Mouse (Mus musculus): ENCODE results near the gene Gm45808.
"Not testable (repeated sequence)": the region's sequence is repeated elsewhere in the genome, so short reads cannot be mapped to it uniquely, and the experiment has no call there.

The Gm45808 gene

DNA sequence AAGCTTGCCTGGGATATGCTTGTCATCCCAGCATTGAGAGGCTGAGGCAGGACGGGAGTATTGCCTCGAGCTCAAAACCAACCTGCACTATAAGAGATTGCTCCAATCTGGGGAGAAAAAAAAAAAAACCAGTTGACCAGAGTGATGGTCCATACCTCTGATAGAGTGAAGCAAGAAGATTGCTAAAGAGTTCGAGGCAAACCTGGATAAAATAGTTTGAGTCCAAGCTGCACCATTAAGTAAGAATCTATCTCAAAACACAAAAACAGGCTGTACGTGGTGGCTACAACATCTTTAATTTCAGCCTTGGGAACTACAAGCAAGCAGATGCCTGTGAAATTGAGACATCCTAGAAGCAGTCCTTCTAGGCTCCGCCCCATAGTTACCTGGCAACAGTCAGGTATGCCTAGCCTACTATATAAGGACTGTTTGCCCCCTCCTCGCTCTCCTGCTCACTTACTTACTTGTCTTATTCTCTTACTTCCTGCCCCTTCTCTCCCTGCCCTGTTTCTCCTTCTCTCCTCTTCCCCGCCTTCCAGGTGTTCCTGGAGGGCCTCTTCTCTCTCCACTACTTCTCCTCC is 19.4 kb downstream of the Gm45808 start:
- DNase-seq, result no peak

DNA sequence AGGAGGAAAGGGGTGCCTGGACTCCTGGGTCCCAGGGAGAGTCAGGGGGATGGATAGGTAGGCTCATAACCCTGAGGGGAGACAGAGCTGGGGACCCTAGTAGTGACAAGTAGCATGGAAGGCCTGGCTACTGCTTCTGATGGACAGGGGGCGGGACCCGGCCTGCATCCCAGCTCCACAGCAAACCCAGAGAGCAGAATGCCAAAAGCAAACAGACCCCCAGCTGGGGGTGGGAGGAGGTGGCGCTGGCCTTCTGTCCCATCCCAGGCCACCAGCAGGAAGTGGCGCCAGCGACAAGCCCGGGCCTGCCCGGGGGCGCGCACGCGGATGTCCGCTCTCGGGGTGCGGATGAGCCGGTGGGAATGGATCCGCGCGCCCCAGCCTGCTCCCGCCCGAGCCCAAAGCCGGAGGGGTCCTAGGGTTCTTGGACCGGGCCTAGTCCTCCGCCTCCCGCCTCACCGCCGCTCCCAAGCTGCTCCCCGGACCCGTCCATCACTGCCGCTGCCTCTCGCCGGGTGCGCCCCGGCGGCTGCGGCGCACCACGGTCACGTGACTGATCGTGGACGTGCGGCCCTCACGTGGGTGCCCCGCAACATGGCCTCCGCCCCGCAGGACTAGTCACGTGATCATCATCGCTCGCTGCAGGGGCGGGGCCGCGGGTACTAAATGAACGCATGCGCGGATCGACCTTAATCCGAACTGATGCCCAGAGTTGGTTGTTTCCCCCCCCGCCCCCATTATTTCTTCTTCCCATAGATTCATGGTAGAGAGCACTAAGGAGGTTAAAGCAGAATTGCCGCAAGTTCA is 20.1 kb downstream of the Gm45808 start, which contains the start of gene Bax:
Gene Bax, minus strand, starts transcription at position 616 of the 807 bp plus-strand sequence.
- DNase-seq, result peak; percentile 98

DNA sequence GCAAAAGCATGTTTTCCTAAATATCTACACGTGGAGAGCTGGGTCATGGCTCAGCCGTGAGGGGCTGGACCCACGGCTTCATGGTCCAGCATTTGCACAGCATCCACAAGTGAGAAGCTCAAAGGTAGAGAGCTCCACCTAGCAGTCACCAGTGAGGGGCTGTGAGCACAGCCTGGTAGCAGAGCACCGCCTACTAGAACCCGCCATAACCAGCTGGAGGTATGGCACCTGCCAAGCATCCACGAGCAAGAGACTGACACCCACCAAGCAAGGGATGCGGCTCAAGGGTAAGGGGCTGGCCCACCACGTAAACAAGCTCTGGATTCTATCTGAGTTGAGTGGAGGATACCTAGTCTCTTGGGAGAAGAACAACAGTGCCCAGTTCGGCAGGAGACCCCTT is 21.1 kb downstream of the Gm45808 start:
- DNase-seq, result no peak

DNA sequence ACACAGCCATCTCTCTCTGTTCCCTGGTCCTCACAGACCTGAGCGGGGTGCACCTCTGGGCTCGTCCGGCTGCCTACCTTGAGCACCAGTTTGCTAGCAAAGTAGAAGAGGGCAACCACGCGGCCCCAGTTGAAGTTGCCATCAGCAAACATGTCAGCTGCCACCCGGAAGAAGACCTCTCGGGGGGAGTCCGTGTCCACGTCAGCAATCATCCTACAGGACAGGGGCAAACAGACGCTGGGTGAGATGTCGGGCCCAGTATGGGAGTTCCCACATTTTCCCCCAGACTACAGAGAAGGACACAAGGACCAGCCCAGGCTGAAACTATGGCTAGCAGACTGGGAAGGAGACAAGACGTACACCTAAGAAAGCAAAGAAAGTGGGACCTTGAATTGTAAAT is 21.5 kb downstream of the Gm45808 start:
- DNase-seq, result no peak

DNA sequence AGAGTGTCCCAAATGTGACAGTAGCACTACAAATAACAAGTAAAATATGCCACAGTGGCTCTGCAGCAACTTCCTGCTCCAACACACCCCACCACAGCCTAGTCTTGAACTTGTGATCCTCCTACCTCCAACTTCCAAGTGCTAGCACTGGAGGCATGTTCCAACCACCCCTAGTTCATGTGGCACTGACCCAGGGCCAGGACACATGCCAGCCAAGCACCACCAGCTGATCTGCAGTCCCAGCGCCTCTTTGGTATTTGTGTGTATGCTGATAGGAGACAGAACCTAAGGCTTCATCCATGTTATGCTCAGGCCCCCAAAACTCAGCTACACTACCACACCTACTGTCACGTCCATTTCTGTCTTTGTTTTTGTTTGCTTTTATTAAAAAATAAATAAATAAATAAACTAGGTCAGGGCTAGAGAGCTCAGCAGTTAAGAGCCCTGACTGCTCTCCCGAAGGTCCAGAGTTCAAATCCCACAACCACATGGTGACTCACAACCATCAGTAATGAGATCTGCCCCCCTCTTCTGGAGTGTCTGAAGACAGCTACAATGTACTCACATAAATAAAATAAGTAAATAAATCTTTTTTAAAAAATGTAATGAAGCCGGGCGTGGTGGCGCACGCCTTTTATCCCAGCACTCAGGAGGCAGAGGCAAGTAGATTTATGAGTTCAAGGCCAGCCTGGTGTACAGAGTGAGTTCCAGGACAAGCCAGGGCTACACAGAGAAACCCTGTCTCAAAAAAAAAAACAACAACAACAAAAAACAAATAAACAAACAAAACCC is 22.4 kb downstream of the Gm45808 start:
- DNase-seq, result no peak

DNA sequence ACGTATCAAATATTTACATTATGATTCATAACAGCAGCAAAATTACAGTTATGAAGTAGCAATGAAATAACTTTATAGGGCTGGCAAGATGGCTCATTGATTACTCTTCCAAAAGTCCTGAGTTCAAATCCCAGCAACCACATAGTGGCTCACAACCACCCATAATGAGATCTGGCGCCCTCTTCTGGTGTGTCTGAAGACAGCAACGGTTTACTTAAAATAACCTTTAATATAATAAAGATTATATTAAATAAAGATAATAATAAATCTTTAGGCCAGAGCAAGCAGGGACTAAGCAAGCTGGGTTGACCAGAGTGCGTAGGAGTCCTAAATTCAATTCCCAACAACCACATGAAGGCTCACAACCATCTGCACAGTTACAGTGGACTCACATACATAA is 23.7 kb downstream of the Gm45808 start:
- not testable (repeated sequence) for DNase-seq

DNA sequence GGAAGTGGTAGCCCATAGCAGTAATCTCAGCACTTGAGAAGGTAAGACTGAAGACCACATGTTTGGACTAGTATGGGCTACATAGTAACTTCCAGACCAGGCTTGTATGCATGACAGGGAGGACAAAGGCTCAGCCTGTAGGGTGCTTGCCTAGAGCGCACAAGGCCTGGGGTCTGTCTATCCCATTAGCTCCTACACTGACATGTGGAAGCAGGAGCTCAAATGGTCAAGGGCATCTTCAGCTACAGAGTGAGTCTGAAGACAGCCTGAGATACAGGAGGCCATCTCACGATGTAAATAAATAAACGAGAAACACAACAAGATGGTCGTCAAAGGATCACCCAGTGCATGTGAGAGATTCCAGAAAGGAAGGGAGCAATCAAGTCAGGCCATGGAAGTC is 24.3 kb downstream of the Gm45808 start:
- no peak for DNase-seq

DNA sequence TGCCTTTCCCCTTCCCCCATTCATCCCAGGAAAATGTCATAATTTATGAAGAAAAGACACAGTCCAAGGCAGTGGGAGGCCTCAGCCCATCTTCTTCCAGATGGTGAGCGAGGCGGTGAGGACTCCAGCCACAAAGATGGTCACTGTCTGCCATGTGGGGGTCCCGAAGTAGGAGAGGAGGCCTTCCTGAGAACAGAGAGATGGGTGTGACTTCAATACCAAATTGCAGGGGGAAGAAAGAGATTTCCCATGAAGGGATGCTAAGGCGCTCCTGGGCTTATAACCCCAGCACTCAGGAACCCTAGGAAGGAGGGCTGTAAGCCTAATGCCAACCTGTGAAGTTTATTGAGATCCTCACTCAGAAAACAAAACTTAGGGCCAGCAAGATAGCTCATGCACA is 24.8 kb downstream of the Gm45808 start:
- no peak for DNase-seq

DNA sequence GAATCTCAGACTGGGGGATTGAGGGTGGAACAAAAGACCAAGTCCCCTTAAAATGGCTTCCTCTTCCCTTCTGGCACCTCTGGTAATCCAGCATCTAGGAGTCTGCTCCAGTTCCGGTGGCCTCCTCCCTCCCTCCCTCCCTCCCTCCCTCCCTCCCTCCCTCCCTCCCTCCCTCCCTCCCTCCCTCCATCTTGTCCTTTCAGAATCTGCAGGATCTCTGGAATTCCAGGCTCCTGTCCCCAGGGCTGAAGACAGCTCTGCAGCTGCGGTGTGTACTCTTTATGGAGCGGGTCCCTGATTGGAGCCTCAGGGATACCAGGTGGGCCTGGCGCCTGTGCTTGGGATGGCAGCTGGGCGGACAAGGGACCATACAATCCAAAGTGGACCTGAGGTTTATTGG is 25.3 kb downstream of the Gm45808 start:
- no peak for DNase-seq

DNA sequence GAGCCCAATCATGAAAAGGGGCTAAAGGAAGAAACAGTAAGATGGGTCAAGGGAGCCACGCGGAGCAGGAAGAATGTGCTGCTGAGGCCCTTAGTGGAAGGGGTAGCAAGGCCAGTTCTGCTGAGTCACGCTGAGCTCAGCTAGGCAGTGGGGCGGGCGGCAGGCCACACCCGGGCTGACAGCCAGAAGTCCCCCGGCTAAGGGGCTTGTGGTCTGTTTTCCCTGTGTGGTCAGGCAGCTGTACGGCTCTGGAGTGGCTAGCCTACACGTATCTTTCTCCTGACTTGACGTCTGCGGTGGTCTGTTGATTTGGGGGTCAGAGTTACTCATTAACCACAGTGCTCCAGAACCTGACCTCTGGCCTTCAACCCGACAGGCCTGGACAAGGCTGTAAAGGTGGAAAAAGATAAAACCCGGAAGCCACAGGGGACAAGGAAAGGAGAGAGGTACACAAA is 25.7 kb downstream of the Gm45808 start:
- DNase-seq, result no peak

DNA sequence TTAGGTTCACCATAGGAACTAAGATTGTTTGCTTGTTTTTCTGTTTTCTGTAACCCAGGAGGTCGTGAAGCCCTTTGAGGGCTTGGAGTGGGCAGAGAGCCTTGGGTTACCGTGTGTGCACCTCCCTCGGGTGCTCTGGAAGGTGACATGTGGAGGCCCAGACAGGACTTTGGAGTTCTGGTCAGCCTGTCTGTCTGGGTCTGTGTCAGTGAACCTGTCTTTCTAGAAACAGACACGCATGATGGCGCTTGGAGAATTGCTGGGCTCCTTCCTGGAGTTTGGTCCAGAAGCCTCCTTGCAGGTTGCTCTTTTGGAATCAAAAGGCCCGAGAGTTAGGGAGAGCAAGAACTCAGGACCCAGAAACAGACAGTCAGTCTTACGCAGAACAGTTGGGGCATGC is 26.2 kb downstream of the Gm45808 start:
- DNase-seq, result no peak

DNA sequence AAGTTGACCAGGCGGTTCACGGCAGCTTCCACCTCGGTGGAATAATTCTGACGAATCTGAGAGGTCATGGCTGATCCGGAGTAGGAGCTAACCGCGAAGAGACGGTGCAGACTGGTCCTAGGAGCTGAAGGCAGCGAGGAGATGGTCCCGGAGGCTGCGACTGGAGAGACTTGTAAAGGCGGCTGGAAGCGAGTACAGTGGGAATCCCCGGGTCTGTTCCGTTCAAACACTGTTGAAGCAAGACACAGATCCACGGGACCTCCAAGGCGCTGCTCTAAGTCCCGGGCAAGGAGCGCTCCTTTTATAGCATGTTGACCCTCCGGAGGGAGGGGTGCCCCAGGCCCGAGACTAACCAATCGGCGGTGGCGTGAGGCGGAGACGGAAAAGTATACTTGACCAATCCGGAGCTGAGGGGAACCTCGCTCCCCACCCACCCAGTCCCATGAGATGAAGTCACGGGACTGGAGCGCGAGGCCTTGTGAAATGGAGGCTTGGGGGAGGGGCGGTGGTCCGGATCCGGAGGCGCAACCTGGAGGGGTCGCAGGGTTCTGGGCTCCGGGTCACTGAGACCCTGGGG is 27.0 kb downstream of the Gm45808 start, which contains the start of gene Ftl1:
Gene Ftl1, minus strand, starts transcription at position 321 of the 577 bp plus-strand sequence.
- DNase-seq, result peak; percentile 94

DNA sequence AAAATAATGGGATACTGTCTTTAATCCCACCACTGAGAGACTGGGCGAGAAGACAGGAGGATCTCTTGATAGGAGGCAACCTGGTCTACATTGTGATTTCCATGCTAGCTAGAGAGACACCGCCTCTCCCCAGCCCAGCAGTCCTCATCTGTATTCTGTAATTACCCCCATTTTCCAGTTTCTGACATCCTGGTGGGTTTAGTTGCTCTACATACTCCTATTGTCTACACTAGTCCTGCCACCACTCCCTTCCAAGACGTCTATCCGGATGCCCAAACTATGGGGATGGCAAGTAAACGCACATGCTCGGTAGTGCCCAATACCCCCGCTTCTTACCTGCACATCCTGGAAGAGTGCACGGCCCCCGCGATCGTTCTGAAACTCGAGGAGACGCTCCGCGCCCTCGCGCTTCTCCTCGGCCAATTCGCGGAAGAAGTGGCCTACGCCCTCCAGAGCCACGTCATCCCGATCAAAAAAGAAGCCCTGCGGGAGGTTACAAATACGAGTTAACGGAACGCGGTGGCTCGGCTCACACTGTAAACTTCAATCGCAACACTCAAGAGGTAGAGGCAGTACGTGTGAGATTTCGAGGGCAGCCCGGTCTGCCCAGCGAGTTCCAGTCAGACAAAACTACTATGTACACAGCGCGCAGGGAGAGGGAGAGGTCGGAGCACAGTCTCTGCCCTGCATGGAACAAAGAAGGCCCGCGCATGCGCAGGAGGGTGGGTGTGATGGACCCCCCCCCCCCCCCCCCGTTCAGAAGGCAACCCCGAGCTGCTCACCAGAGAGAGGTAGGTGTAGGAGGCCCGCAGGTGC is 27.7 kb downstream of the Gm45808 start:
- DNase-seq, result peak; percentile 80

DNA sequence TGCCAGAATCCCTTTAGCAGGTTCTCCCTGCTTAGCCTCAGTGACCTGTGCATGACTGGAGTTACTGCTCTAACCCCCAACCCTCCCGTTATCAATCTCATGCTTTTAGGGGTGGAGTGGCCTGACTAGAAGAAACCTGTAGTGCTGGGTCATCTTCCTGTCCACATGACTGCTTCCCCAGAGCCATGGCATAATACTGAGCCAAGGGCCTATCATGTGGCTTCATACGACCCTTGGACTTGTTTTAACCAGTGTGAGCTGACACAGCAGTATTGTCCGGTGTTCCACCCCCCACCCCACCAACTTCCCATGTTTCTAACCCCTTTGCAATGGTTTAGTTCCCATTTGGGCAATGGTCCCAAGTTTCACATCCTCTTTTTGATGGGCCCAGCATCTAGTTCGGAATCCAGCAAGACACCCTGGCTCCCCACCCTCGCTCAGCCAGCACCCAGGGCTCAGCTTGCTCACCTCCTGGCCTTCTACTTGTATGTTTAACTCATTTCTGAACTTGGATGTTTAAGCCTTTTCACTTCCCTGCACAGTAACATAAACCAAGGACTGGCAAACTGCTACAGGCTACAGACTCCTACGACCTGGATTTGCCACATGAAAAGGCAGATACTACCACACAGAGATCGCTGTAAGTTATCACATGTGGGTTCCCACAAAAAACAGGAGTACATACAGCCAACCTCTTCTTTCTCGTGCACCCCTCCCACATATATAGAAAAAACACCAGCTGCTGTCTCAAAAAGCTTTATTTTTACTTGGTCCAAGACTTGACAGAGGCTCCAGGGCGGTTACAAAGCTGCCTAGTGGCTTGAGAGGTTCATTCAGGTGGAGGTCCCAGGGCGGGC is 29.2 kb downstream of the Gm45808 start:
- no peak for DNase-seq

DNA sequence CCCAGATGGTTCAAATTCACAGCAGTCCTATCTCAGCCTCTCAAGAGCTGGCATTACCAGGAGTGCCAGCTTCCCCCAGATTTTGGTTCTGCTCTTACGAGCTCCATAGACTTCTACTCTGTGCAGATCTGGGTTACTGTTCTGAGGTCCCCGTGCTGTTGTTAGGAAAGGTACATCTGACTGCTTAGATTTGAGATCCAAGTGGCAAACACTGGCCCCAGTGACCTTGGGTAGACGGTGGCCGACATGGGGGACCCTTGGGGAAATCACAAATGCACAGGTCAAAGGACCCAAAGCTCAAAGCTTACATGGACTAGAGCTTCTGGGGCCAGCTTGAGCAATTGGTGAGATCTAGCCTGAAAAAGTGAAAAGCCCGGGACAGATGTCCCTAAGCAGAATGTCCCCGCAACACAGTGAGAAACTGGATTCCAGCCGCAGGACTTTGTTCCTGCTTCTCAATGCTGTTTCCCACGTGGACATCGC is 29.8 kb downstream of the Gm45808 start:
- DNase-seq, result no peak

DNA sequence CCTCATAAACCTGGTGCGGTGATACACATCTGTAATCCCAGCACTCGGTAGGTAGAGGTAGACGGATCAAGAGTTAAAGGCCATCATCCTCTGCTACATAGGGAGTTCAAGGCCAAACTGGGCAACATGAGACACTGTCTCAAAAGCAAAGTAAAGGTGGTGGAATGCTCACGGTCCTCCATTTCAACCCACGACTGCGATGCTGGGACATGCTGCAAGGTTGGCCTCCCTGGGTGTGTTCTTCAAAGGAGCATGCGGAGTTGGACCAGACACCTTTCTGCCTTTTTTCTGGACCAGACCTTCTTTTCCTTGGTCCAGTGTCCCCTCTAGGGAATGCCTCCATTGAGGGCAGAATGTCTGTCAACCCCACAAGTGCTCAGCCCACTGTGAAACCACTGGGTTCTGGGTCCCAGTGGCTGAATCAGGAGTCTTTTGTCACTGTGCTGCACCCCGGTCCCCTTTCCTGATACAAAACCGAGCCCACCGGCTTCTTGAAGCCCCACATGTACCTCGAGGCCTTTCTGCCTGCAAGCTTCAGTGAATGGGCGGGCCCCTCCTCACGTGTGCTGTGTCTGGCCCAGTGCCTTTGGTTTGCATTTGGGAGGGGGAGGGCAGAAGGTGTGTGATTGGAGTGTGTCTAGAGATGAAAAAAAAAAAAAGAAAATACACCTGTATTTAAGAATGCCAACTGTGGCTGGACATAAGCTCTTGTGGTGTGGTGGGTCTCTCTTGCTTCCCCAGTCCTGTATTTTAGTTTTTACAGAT is 30.5 kb downstream of the Gm45808 start:
- no peak for DNase-seq

DNA sequence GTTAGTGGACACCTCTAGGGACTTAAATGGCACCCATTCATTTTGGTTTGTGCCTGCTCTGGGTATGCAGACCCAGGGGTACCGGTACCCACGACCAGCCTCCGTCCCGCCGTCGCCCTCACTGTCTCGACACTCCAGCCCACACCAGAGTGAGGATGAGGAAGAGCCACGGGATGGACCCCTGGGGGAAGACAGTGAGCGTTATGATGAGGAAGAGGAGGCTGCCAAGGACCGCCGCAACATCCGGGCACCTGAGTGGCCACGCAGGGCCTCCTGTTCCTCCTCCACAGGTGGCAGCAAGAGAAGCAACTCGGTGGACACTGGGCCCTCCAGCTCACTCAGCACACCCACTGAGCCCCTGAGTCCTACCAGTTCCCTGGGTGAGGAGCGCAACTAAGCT is 31.6 kb downstream of the Gm45808 start:
- DNase-seq, result no peak

DNA sequence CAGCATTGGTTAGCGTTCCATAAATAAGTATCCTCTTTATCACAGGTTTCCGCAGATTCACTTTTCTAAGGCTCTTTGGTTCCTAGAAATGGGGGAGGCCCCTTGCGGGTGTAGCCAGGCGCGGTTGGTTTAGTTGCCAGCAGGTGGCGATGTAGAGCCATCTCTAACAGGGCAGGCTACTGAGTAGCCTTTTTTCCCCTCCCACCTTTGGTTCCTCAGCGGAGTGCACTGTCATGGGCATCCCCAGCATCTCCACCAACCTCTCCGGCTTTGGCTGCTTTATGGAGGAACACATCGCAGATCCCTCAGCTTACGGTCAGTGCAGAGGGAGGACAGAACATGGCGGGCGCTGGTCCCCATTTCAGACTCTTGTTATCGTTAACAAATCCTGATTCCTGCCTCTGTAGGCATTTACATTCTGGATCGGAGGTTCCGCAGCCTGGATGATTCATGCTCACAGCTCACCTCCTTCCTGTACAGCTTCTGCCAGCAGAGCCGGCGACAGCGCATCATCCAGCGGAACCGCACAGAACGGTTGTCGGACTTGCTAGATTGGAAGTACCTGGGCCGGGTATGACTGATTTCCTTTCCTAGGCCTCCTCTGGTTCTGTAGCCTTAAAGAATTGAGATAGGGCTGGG is 35.1 kb downstream of the Gm45808 start:
- DNase-seq, result peak; percentile 86

DNA sequence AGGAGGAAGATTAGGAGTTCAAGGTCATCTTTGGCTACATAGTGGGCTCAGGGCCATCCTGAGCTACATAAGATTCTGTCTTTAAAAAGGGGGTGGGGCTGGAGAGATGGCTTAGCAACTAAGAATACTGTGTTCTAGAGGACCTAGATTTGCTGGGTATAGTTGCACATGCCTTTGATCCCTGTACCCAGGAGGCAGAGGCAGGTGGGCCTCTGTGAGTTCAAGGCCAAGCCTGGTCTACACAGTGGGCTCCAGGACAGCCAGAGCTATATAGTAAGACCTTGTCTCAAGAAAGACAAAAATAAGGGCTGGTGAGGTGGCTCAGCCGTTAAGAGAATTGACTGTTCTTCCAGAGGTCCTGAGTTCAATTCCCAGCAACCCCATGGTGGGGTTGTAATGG is 36.6 kb downstream of the Gm45808 start:
- DNase-seq, result no peak

Measured in cerebellum, adult 8-10 months (tissue).